Mouse (Mus musculus): ENCODE data around the gene Usp7.

- no peak for TF ChIP-seq CTCF (IDR thresholded peaks at IDR 0.05; ENCODE audit: low read depth)
- no peak for TF ChIP-seq EP300 (optimal IDR thresholded peaks at IDR 0.05)
Measured at GRCm38 (mm10) chr16:8831241-8831640, 39.1 kb upstream of the Usp7 start.
